Mouse (Mus musculus) left cerebral cortex, postnatal 25 days (tissue): ENCODE data around the gene 5330417C22Rik. TPM values are rescaled to one million over a fixed set of nuclear protein-coding genes. Genes with fewer than 3 reads are reported as not detected.
A peak's percentile ranks its signal among the peaks of the same experiment; 100 is the strongest.

Experiments
- DNase-seq, 2 experiments: peaks; one replicate each; pipeline ENCODE4 v3.0.0; 2022; ENCODE audit warnings: low spot score in 2 of 2, mixed read lengths in 1 of 2
- intact Hi-C: fragments of 180-260 bp; cut with DNase I; formaldehyde crosslinking; loops from one replicate; pipeline ENCODE4 v1.15.1; 2025
- total RNA-seq, 2 experiments: library from RNA; stranded (reverse); gene quantifications; 2 replicates each; pipeline ENCODE4 v1.2.3; 2021

5330417C22Rik gene
- total RNA-seq, 2 experiments from 2014 or later, result 28.2 to 36.0 TPM

DNA sequence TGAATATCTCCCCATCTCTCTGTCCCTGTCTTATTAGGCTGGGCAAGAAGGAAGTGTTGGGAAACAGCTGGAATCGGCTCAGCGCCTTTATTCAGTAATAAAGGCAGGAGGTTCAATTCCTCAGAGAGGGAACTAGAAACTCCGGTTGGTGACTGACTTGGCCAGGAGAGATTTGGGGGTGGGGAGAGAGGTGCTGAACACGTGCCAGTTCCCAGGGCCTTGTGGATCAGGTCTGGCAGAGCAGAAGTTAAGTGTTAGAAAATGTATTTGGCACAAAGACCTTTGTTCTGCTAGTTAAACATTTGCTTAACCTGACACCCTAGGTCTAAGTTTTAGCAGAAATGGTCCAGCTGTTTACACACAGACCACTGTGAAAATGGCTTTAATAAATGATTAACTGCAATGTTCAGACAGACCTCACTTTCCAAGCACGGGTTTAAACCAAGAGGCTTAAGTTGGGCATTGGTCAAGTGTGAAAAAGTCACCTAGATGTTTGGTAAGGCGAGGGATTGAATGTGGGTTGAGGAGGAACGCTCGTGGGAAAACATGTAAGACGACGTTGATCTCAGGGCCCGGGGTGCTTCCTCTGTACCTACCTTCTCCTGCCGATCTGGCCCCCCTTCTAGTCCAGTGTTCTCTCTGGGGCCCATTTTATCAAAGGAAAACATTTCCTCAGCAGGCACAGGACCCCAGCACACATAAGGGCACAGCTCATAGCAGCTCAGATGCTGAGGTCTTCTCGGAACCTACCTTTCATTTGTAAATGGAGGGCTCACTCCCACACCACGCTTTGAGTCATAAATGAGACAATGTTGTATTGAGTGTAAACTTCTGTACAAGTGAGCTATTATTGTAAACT, 59.3 kb downstream of the 5330417C22Rik start:
- intact Hi-C loops, result no loop called here
- no peak for DNase-seq

- no peak for DNase-seq
- intact Hi-C loops, result no loop called here
Measured at GRCm38 (mm10) chr3:108475496-108475895, 60.8 kb downstream of the 5330417C22Rik start.

GRCm38 (mm10) chr3:108474969-108475368, 61.4 kb downstream of the 5330417C22Rik start:
- no peak for DNase-seq
- intact Hi-C loops, result no loop called here

DNA sequence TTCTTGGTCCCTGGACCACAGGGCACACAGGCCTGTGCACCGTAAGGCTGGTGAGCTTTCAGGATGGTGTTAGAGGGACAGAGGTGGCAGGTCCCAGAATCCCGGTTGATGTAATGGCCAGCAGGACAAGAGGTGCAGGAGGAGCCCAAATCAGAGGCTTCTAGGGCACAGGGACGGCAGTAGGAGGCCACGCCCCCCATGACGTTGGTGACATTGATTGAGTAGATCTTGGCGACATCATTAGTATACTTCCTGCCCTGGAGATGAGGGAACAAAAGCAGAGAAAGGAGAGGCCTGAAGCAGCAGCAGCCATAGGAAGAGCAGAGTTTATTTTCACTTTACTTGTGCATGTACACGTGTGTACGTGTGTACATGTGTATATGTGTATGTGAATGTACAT, 68.6 kb downstream of the 5330417C22Rik start:
- DNase-seq, result no peak
- intact Hi-C loops, result no loop called here

DNA sequence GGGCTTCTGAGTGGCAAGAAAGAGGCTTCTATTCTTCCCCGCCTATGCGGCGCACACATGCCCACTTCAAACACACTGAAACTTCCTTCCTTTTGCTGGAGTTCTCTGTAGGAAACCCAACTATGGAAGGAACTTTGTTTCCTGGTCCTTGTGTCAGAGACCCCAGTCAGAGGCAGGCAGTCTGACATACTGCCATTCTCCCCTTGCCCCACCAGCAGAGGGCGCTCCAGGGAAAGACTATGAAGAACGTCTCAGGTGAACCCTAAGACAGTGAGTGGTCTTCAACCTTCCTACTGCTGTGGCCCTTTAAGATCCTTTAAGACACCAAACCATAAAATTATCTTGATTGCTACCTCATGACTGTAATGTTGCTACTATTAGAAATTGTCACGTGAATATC, 69.9 kb downstream of the 5330417C22Rik start:
- intact Hi-C loops, result no loop called here
- peak; percentile 22 to 35 for DNase-seq

- DNase-seq, result peak in 1 of 2 experiments; percentile 18
- intact Hi-C loops, result no loop called here
Measured at GRCm38 (mm10) chr3:108458866-108459265, 77.5 kb downstream of the 5330417C22Rik start.

- intact Hi-C loops, result no loop called here
- DNase-seq, result no peak
Measured at GRCm38 (mm10) chr3:108458380-108458779, 78.0 kb downstream of the 5330417C22Rik start.

DNA sequence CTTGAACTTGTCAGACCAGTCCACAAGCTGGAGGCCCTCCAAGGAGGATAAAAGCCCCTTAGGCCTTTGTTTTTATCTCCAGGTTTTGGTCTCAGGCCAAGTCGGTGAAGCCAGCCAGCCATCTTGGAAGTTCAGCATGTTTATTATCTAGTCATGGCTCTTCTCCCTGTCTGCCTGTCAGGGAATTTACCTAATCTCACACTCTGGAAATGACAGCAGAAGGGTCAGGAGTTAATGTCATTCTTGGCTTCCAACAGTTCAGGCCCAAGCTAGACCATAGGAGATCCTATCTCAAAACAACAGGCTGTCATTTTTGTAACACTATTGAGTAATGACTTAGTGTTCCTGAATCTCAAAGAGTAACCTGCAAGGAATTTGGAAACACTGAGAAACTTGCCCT, 82.2 kb downstream of the 5330417C22Rik start:
- intact Hi-C loops, result no loop called here
- no peak for DNase-seq

- DNase-seq, result no peak
- intact Hi-C loops, result no loop called here
Measured at GRCm38 (mm10) chr3:108451969-108452368, 84.4 kb downstream of the 5330417C22Rik start.

- intact Hi-C loops, result no loop called here
Measured at GRCm38 (mm10) chr3:108445366-108445705, 91.0 kb downstream of the 5330417C22Rik start.

DNA sequence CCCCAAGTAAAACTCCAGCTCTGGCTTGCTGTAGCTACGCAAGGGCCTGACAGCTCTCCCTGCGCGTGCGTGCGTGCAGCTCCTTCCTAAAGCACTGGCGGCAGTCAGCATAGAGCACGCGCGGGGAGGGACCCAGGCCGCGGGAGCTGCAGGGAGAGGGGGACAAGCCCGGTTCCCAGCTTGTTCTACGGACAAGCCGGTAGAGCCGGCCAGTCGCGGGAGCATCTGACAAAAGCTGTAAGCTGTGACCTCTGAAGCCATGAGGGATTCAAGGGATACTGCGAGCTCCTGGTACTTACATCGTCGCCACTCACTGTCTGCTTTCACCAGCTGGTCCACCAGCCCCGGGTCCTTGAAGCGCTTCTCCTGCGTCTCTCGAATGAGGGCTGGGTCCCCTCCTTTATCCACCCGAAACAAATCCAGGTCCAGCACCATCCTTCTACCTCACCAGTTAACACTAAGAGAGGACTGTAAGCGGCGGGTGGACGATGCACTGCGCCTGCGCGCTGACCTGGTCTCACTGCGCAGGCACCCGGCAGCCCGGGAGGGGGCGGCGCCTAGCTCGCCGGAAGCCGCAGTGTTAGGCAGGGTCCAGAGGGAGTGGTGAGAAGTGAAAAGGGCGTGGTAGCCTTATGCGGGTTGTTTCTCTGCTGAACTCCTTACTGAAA, 91.5 kb downstream of the 5330417C22Rik start, which contains the start of gene Sars:
Sars (minus strand) TSS at position 512 of the 668 bp plus-strand sequence.
- peak; percentile 88 to 93 for DNase-seq
- intact Hi-C loops, result no loop called here

More at GRCm38 (mm10) chr3:108445366-108445705, 91.0 kb downstream of the 5330417C22Rik start:
- no peak for DNase-seq

DNA sequence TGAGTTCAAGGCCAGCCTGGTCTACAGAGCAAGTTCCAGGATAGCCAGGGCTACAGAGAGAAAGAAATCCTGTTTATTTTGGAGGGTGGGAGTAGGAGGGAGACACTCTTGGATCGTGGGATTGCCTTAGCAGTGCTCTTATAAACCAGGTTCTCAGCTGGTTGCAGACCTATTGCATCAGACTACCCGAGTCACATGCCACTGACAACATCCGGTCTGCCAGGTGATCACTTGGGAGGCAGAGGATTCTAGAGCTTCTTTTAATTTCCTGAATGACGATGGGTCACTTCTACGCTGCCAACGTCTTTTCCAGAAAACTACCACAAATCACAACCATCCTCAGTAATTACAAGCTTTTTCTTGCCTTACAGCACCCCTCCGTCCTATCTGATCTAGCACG, 92.3 kb downstream of the 5330417C22Rik start:
- intact Hi-C loops, result no loop called here
- peak; percentile 52 to 57 for DNase-seq

GRCm38 (mm10) chr3:108436380-108436714, 100.0 kb downstream of the 5330417C22Rik start:
- no peak for DNase-seq
- intact Hi-C loops, result loop anchor here (5.0 kb wide), 1 partner anchor 34 kb away; no protein-coding TSS in a partner anchor

- no peak for DNase-seq
- intact Hi-C loops, result loop anchor here (5.0 kb wide), 1 partner anchor 34 kb away; no protein-coding TSS in a partner anchor
Measured at GRCm38 (mm10) chr3:108435701-108436379, 100.5 kb downstream of the 5330417C22Rik start.

- intact Hi-C loops, result no loop called here
- DNase-seq, result no peak
Measured at GRCm38 (mm10) chr3:108433881-108434495, 102.3 kb downstream of the 5330417C22Rik start.

DNA sequence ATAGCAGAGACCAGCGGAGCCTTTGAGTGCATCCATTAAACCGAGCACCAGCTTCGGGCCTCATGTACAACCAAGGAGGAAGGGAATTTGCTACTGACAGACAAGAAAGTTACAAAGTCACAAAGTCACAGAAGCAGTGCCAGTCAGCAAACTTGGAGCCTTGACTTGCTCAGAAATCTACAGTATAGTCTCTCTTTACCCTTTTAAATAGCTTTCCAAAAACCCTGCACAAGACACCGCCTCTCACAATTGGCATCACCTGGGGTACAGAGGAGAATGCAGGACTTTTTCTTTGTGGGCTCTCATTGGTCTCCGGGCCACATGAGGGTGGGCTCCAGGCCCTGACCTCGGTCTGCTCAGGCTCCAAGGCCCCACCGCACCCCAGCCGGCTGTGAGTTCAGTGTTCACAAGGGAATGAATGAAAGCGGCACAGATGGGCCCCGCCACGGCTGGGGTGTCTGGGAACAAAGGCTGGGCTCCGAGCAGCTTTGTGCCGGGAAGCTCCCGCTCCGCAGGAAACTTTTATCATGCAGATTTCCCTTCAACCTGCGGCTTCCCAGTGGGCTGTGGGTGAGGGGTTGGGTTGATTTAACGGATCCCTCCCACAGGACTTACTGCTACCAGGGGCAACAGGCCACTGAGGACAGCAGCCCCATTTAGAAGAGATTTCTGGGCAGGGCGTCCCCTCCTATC, 103.0 kb downstream of the 5330417C22Rik start:
- intact Hi-C loops, result no loop called here
- no peak for DNase-seq

GRCm38 (mm10) chr3:108432542-108433187, 103.7 kb downstream of the 5330417C22Rik start:
- DNase-seq, result peak in 1 of 2 experiments; percentile 68
- intact Hi-C loops, result no loop called here

DNA sequence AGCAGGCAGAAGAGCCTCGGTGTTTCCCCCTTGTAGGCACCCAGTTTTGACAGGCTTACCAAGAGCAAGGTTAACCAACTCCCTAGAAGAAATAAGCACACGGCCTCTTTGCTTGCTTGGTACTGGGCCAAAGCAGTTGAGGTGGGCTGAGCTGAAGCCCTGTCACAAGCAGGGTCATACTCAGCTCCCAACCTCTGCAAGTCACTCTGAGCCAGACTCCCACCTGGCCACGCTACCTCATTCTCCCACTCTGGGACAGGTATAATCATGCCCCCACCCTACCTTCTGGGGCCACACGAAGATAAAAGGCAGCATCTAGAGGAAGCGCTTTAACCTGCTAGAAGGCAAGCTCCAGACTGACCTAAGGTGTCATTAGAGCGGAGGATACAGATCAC, 110.7 kb downstream of the 5330417C22Rik start:
- intact Hi-C loops, result no loop called here
- DNase-seq, result no peak
